Mouse (Mus musculus): Measurements from ENCODE around the gene Gm5415. TPM values are rescaled to one million over a fixed set of nuclear protein-coding genes. Genes with fewer than 3 reads are reported as not detected.
"Not testable (repeated sequence)": the region's sequence is repeated elsewhere in the genome, so short reads cannot be mapped to it uniquely, and the experiment has no call there.

Gene Gm5415
- total RNA-seq (2021) (not detected), polyA plus RNA-seq (2012; rRNA removed) (not detected in 2 replicates)
- long read RNA-seq = 0 reads

DNA sequence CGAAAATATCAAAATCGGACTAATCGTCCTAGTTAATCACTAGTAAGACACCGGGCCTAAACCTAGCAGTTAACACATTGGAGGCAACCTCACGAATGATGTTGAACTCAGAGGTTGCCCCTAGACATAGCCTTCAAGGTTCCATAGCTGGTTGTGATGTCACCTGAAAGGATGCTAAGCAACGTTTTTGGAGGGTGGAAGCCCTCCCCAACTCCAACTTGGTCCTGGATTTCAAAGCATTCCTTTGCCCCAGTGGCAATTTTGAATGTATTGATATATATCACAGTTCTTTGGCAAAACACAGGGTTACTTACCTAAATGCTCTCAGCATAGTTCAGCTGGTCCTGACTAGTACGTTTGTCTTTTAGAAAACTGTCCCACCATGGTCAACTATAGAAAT lies at the start of gene Gm5415:
Gm5415 (minus strand) TSS at position 101 of the 400 bp plus-strand sequence.
- H3K27me3 ChIP-seq (ENCODE audit: control insufficient read depth, insufficient read depth, low read length); H3K4me1 ChIP-seq (ENCODE audit: control insufficient read depth, insufficient read depth, low read length); DNase-seq; H3K36me3 ChIP-seq (ENCODE audit: control insufficient read depth, insufficient read depth, low read length); H3K79me2 ChIP-seq (replicated peaks; ENCODE audit: control insufficient read depth, insufficient read depth, low read length); intact Hi-C loops (cut with DNase I); H3K4me3 ChIP-seq; H3K9ac ChIP-seq (ENCODE audit: low read depth, low read length); H3K27ac ChIP-seq: not testable (repeated sequence)
- WGBS = 47% methylated on average over 3 of the region's 7 CpGs

DNA sequence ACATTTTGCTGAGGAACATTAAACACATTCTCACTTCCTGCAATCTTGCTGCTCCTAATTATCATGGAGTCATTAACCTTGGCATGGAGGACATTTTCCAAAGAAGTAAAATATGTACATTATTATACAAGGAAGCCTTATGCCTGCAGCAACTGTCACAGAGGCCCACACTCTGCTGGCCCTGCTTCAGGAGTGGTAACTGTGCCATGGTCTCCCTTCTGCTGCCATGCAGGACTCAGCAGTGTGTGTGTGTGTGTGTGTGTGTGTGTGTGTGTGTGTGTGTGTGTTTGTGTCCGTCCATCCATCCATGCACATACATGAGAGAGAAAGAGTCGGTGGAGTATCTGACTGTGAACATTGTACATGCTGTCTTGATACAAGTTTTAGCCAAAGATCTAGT lies 21.8 kb upstream of the Gm5415 start:
- no peak overlapping the region for H3K27ac ChIP-seq
- H3K79me2 ChIP-seq (replicated peaks; ENCODE audit: control insufficient read depth, insufficient read depth, low read length) = no peaks in the 10 kb centered on the region
- no peaks in the 10 kb centered on the region for H3K4me1 ChIP-seq (ENCODE audit: control insufficient read depth, insufficient read depth, low read length)
- H3K4me3 ChIP-seq = no peak overlapping the region
- no peak for TF ChIP-seq EP300 (IDR thresholded peaks at IDR 0.05; ENCODE audit: insufficient read depth, low read depth, low read length)
- no peak for TF ChIP-seq POLR2A (IDR thresholded peaks at IDR 0.05; ENCODE audit: insufficient read depth, low read depth, low read length)
- TF ChIP-seq CTCF (IDR thresholded peaks at IDR 0.05) = no peak
- DNase-seq = no peak
- H3K36me3 ChIP-seq (ENCODE audit: control insufficient read depth, insufficient read depth, low read length) = no peaks in the 10 kb centered on the region
- intact Hi-C loops (cut with DNase I) = no loop called here
- no peaks in the 10 kb centered on the region for H3K27me3 ChIP-seq (ENCODE audit: control insufficient read depth, insufficient read depth, low read length)
- WGBS = 79% methylated on average over 2 of the region's 2 CpGs
- H3K9ac ChIP-seq (ENCODE audit: low read depth, low read length) = no peak overlapping the region

DNA sequence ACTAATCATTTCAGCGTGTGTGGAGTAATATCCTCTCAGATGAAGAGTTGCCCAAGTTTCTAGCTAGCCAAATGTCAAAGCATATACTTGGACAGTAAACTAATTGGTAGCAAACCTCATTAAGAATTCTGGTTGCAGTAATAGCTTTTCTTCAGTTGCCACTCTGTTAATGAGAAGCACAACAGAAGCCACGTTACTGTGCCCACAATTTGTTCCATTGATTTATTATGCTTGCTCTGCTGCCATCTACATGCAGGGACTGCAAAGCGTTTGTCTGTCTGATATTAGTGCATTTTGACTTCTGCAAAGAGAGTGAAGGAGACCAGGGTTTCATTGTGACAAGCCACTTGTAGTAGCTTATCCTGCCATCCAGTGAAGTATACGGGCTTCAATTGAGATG lies 6.8 kb upstream of the Gm5415 start:
- 44% methylated on average over 4 of the region's 4 CpGs for WGBS

DNA sequence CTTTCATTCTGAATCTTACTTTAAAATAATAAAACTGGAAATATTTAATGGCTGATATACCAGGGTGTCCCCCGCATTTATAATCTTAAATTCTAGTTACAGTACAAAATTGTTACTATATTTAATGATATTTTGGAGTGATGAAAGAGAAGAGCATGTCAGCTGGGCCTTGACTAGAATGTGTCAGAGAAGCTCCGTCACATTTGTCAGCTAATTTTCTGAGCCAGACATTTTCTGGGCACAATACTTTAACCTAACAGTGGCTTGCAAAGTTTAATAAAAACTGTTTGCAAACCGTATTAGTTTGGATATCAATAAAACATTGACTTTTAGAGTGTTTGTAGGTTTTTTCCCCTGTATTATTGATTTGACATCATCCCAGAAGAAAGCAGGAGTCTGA lies 6.4 kb upstream of the Gm5415 start:
- H3K9ac ChIP-seq (ENCODE audit: low read depth, low read length) = no peak overlapping the region
- intact Hi-C loops (cut with DNase I) = no loop called here
- TF ChIP-seq POLR2A (IDR thresholded peaks at IDR 0.05; ENCODE audit: insufficient read depth, low read depth, low read length) (no peak), EP300 (IDR thresholded peaks at IDR 0.05; ENCODE audit: insufficient read depth, low read depth, low read length) (no peak), CTCF (IDR thresholded peaks at IDR 0.05) (no peak)
- no peaks in the 10 kb centered on the region for H3K4me1 ChIP-seq (ENCODE audit: control insufficient read depth, insufficient read depth, low read length)
- H3K27ac ChIP-seq = no peak overlapping the region
- no peaks in the 10 kb centered on the region for H3K27me3 ChIP-seq (ENCODE audit: control insufficient read depth, insufficient read depth, low read length)
- no peak overlapping the region for H3K4me3 ChIP-seq
- 76% methylated on average over 3 of the region's 3 CpGs for WGBS
- no peaks in the 10 kb centered on the region for H3K79me2 ChIP-seq (replicated peaks; ENCODE audit: control insufficient read depth, insufficient read depth, low read length)
- no peak for DNase-seq
- no peaks in the 10 kb centered on the region for H3K36me3 ChIP-seq (ENCODE audit: control insufficient read depth, insufficient read depth, low read length)

More for the DNA sequence above, 6.8 kb upstream of the Gm5415 start:
- Histone ChIP-seq H3K4me3 (no peak overlapping the region), H3K79me2 (replicated peaks; ENCODE audit: control insufficient read depth, insufficient read depth, low read length) (no peaks in the 10 kb centered on the region), H3K9ac (ENCODE audit: low read depth, low read length) (no peak overlapping the region), H3K4me1 (ENCODE audit: control insufficient read depth, insufficient read depth, low read length) (no peaks in the 10 kb centered on the region), H3K36me3 (ENCODE audit: control insufficient read depth, insufficient read depth, low read length) (no peaks in the 10 kb centered on the region), H3K27me3 (ENCODE audit: control insufficient read depth, insufficient read depth, low read length) (no peaks in the 10 kb centered on the region), H3K27ac (no peak overlapping the region)
- TF ChIP-seq CTCF (IDR thresholded peaks at IDR 0.05) = no peak
- no peak for TF ChIP-seq POLR2A (IDR thresholded peaks at IDR 0.05; ENCODE audit: insufficient read depth, low read depth, low read length)
- no peak for TF ChIP-seq EP300 (IDR thresholded peaks at IDR 0.05; ENCODE audit: insufficient read depth, low read depth, low read length)
- no peak for DNase-seq
- intact Hi-C loops (cut with DNase I) = no loop called here

DNA sequence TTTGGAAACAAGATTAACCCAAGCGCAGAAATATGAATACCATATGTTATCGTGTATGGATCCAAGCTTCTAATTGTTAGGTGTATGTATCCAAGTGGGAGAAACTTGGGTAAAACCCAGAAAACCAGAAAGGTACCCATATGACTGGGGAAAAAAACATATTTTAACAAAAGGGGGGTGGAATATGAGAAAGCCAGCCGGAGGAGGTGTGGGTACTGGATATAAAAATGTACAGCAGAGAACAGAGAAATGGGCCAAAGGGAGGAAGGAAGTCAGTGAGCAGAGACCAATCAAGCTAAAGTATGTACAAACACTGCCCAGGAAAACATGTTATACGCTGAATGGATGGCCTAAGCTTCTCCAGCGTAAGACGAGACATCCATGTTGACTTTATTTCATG lies 43.7 kb downstream of the Gm5415 start:
- WGBS = 87% methylated on average over 6 of the region's 6 CpGs
- TF ChIP-seq CTCF (IDR thresholded peaks at IDR 0.05) = no peak
- no peak for TF ChIP-seq POLR2A (IDR thresholded peaks at IDR 0.05; ENCODE audit: insufficient read depth, low read depth, low read length)
- TF ChIP-seq EP300 (IDR thresholded peaks at IDR 0.05; ENCODE audit: insufficient read depth, low read depth, low read length) = no peak
- no peak for DNase-seq
- H3K79me2 ChIP-seq (replicated peaks; ENCODE audit: control insufficient read depth, insufficient read depth, low read length) = no peaks in the 10 kb centered on the region
- no peak overlapping the region for H3K9ac ChIP-seq (ENCODE audit: low read depth, low read length)
- intact Hi-C loops (cut with DNase I) = no loop called here
- H3K4me3 ChIP-seq = no peak overlapping the region
- no peaks in the 10 kb centered on the region for H3K36me3 ChIP-seq (ENCODE audit: control insufficient read depth, insufficient read depth, low read length)
- H3K27ac ChIP-seq = no peak overlapping the region
- no peaks in the 10 kb centered on the region for H3K4me1 ChIP-seq (ENCODE audit: control insufficient read depth, insufficient read depth, low read length)
- no peaks in the 10 kb centered on the region for H3K27me3 ChIP-seq (ENCODE audit: control insufficient read depth, insufficient read depth, low read length)
